Mouse (Mus musculus): ENCODE data around the gene Ddx39b.

- TF ChIP-seq CTCF (IDR thresholded peaks at IDR 0.05; ENCODE audit: insufficient read depth, low read length), result no peak
- peak; percentile 97 for TF ChIP-seq POLR2A (IDR thresholded peaks at IDR 0.05; ENCODE audit: borderline replicate concordance, extremely low read depth, low read depth, low read length)
Observed at GRCm38 (mm10) chr17:35262664-35263522, 21.3 kb downstream of the Ddx39b start, which contains the start of gene H2-D1.
